Mouse (Mus musculus): ENCODE measurements at regions not wholly inside any gene's neighbourhood (a gene's known extent, or its start where the extent isn't known, plus 50 kb on each side); places are given as distances from the start of the nearest gene placed in this dataset.

GRCm38 (mm10) chr6:117584563-117584962, 256.4 kb upstream of the Zfp637 start:
- no peak for TF ChIP-seq CTCF (IDR thresholded peaks at IDR 0.05; ENCODE audit: low read depth, low read length)
- TF ChIP-seq POLR2A (IDR thresholded peaks at IDR 0.05; ENCODE audit: borderline replicate concordance, low read depth, low read length): no peak
- Histone ChIP-seq H3K27ac (ENCODE audit: insufficient read depth, low read depth, low read length) (no peak overlapping the region), H3K4me3 (ENCODE audit: insufficient read depth, low read length) (no peak overlapping the region), H3K4me1 (ENCODE audit: control insufficient read depth, insufficient read depth, low read length) (peaks cover 8% of the 10 kb centered on the region)

GRCm38 (mm10) chr6:117596166-117596840, 244.7 kb upstream of the Zfp637 start:
- no peak overlapping the region for H3K4me3 ChIP-seq (ENCODE audit: insufficient read depth, low read length)
- TF ChIP-seq CTCF (IDR thresholded peaks at IDR 0.05; ENCODE audit: low read depth, low read length): no peak
- TF ChIP-seq POLR2A (IDR thresholded peaks at IDR 0.05; ENCODE audit: borderline replicate concordance, low read depth, low read length): no peak

GRCm38 (mm10) chr6:117604834-117605233, 236.1 kb upstream of the Zfp637 start:
- Histone ChIP-seq H3K4me3 (ENCODE audit: insufficient read depth, low read length) (no peak overlapping the region), H3K4me1 (ENCODE audit: control insufficient read depth, insufficient read depth, low read length) (no peaks in the 10 kb centered on the region), H3K27ac (ENCODE audit: insufficient read depth, low read depth, low read length) (no peak overlapping the region)
- TF ChIP-seq CTCF (IDR thresholded peaks at IDR 0.05; ENCODE audit: low read depth, low read length) (no peak), POLR2A (IDR thresholded peaks at IDR 0.05; ENCODE audit: borderline replicate concordance, low read depth, low read length) (no peak)

More at GRCm38 (mm10) chr6:117596166-117596840, 244.7 kb upstream of the Zfp637 start:
- Histone ChIP-seq H3K4me1 (ENCODE audit: control insufficient read depth, insufficient read depth, low read length) (no peaks in the 10 kb centered on the region), H3K27ac (ENCODE audit: insufficient read depth, low read depth, low read length) (no peak overlapping the region)

- TF ChIP-seq CTCF (IDR thresholded peaks at IDR 0.05; ENCODE audit: low read depth, low read length) (no peak), POLR2A (IDR thresholded peaks at IDR 0.05; ENCODE audit: borderline replicate concordance, low read depth, low read length) (no peak)
Measured at GRCm38 (mm10) chr6:117605685-117606084, 235.3 kb upstream of the Zfp637 start.

GRCm38 (mm10) chr6:117606211-117606610, 234.8 kb upstream of the Zfp637 start:
- Histone ChIP-seq H3K27ac (ENCODE audit: insufficient read depth, low read depth, low read length) (no peak overlapping the region), H3K4me1 (ENCODE audit: control insufficient read depth, insufficient read depth, low read length) (no peaks in the 10 kb centered on the region), H3K4me3 (ENCODE audit: insufficient read depth, low read length) (no peak overlapping the region)
- no peak for TF ChIP-seq CTCF (IDR thresholded peaks at IDR 0.05; ENCODE audit: low read depth, low read length)
- no peak for TF ChIP-seq POLR2A (IDR thresholded peaks at IDR 0.05; ENCODE audit: borderline replicate concordance, low read depth, low read length)

More at GRCm38 (mm10) chr6:117605685-117606084, 235.3 kb upstream of the Zfp637 start:
- H3K4me3 ChIP-seq (ENCODE audit: insufficient read depth, low read length): no peak overlapping the region
- no peaks in the 10 kb centered on the region for H3K4me1 ChIP-seq (ENCODE audit: control insufficient read depth, insufficient read depth, low read length)
- H3K27ac ChIP-seq (ENCODE audit: insufficient read depth, low read depth, low read length): no peak overlapping the region

- no peak overlapping the region for H3K27ac ChIP-seq (ENCODE audit: insufficient read depth, low read depth, low read length)
- no peaks in the 10 kb centered on the region for H3K4me1 ChIP-seq (ENCODE audit: control insufficient read depth, insufficient read depth, low read length)
- no peak overlapping the region for H3K4me3 ChIP-seq (ENCODE audit: insufficient read depth, low read length)
- no peak for TF ChIP-seq CTCF (IDR thresholded peaks at IDR 0.05; ENCODE audit: low read depth, low read length)
- no peak for TF ChIP-seq POLR2A (IDR thresholded peaks at IDR 0.05; ENCODE audit: borderline replicate concordance, low read depth, low read length)
Measured at GRCm38 (mm10) chr6:117607023-117607422, 234.0 kb upstream of the Zfp637 start.

- no peak overlapping the region for H3K4me3 ChIP-seq (ENCODE audit: insufficient read depth, low read length)
- TF ChIP-seq CTCF (IDR thresholded peaks at IDR 0.05; ENCODE audit: low read depth, low read length): no peak
- no peak overlapping the region for H3K27ac ChIP-seq (ENCODE audit: insufficient read depth, low read depth, low read length)
- H3K4me1 ChIP-seq (ENCODE audit: control insufficient read depth, insufficient read depth, low read length): no peaks in the 10 kb centered on the region
Measured at GRCm38 (mm10) chr6:117609476-117610404, 231.2 kb upstream of the Zfp637 start.

- Histone ChIP-seq H3K4me1 (ENCODE audit: control insufficient read depth, insufficient read depth, low read length) (no peaks in the 10 kb centered on the region), H3K27ac (ENCODE audit: insufficient read depth, low read depth, low read length) (no peak overlapping the region), H3K4me3 (ENCODE audit: insufficient read depth, low read length) (no peak overlapping the region)
Measured at GRCm38 (mm10) chr6:117611281-117611680, 229.7 kb upstream of the Zfp637 start.

GRCm38 (mm10) chr6:117611965-117612364, 229.0 kb upstream of the Zfp637 start:
- Histone ChIP-seq H3K27ac (ENCODE audit: insufficient read depth, low read depth, low read length) (no peak overlapping the region), H3K4me3 (ENCODE audit: insufficient read depth, low read length) (no peak overlapping the region), H3K4me1 (ENCODE audit: control insufficient read depth, insufficient read depth, low read length) (no peaks in the 10 kb centered on the region)
- TF ChIP-seq CTCF (IDR thresholded peaks at IDR 0.05; ENCODE audit: low read depth, low read length): no peak
- TF ChIP-seq POLR2A (IDR thresholded peaks at IDR 0.05; ENCODE audit: borderline replicate concordance, low read depth, low read length): no peak

More at GRCm38 (mm10) chr6:117611281-117611680, 229.7 kb upstream of the Zfp637 start:
- TF ChIP-seq CTCF (IDR thresholded peaks at IDR 0.05; ENCODE audit: low read depth, low read length): no peak
- TF ChIP-seq POLR2A (IDR thresholded peaks at IDR 0.05; ENCODE audit: borderline replicate concordance, low read depth, low read length): no peak

- TF ChIP-seq CTCF (IDR thresholded peaks at IDR 0.05; ENCODE audit: low read depth, low read length) (no peak), POLR2A (IDR thresholded peaks at IDR 0.05; ENCODE audit: borderline replicate concordance, low read depth, low read length) (no peak)
- Histone ChIP-seq H3K27ac (ENCODE audit: insufficient read depth, low read depth, low read length) (no peak overlapping the region), H3K4me3 (ENCODE audit: insufficient read depth, low read length) (no peak overlapping the region), H3K4me1 (ENCODE audit: control insufficient read depth, insufficient read depth, low read length) (no peaks in the 10 kb centered on the region)
Measured at GRCm38 (mm10) chr6:117612421-117612820, 228.6 kb upstream of the Zfp637 start.
